Mouse (Mus musculus): ENCODE results near the gene Ephx3.
"Not testable (repeated sequence)": the region's sequence is repeated elsewhere in the genome, so short reads cannot be mapped to it uniquely, and the experiment has no call there.

DNA sequence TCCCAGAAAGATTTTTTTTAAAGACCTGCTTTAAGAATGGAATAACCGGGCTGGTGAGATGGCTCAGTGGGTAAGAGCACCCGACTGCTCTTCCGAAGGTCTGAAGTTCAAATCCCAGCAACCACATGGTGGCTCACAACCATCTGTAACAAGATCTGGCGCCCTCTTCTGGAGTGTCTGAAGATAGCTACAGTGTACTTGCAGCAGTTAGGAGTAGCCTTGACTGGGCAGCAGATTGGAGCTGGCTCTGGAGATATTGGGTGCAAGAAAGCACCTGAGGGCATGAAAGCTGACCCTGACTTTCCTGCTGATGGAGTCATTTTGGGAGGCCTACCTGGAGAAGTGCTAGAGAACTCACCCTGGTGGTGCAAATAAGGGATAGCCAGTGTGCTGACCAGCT is 26.2 kb upstream of the Ephx3 start:
- TF ChIP-seq POLR2A, EP300 (IDR thresholded peaks at IDR 0.05; ENCODE audit: insufficient read depth, low read depth, low read length): not testable (repeated sequence)
- peak; percentile 66 for TF ChIP-seq CTCF (IDR thresholded peaks at IDR 0.05)

Measured in heart, adult 2 months (tissue).